Mouse (Mus musculus) bone marrow macrophage, adult 2 months (primary cell): Measurements from ENCODE around the gene Tmem8b. TPM values are rescaled to one million over a fixed set of nuclear protein-coding genes. Genes with fewer than 3 reads are reported as not detected.

Experiments
- H3K27ac ChIP-seq: 2 replicates; pipeline ENCODE4 v1.5.1; 2012; ENCODE audit warnings: low read depth, low read length; ENCODE audit not compliant: insufficient read depth
- H3K4me1 ChIP-seq: 2 replicates; pipeline ENCODE4 v1.6.1; 2012; ENCODE audit warnings: low read length; ENCODE audit not compliant: control insufficient read depth, insufficient read depth
- H3K4me3 ChIP-seq: 2 replicates; pipeline ENCODE4 v1.5.1; 2012; ENCODE audit warnings: mild to moderate bottlenecking, low read length, moderate library complexity; ENCODE audit not compliant: insufficient read depth
- CTCF ChIP-seq: IDR thresholded peaks from 2 replicates; pipeline ENCODE4 v1.5.1; 2012; ENCODE audit warnings: low read depth, mild to moderate bottlenecking, low read length, moderate library complexity
- POLR2A ChIP-seq: IDR thresholded peaks from 2 replicates; pipeline ENCODE4 v1.6.1; 2012; ENCODE audit warnings: mild to moderate bottlenecking, low read depth, low read length, borderline replicate concordance
- polyA plus RNA-seq: library from polyadenylated mRNA; stranded (reverse); fragments of >200 nt; gene quantifications from 2 replicates; pipeline ENCODE4 v1.2.4, GENCODE M21; 2012; ENCODE audit not compliant: missing spikeins, insufficient read depth, insufficient read length

The Tmem8b gene
- polyA plus RNA-seq, 1 experiment: 2.4 TPM

GRCm38 (mm10) chr4:43729126-43729525 is 60.4 kb downstream of the Tmem8b start:
- no peak for TF ChIP-seq POLR2A
- TF ChIP-seq CTCF: no peak
- H3K27ac ChIP-seq: no peak overlapping the region
- H3K4me3 ChIP-seq: no peak overlapping the region
- H3K4me1 ChIP-seq: no peaks in the 10 kb centered on the region

GRCm38 (mm10) chr4:43729794-43730550 is 61.2 kb downstream of the Tmem8b start, which contains the start of gene Spaar:
TSS of gene Spaar (plus strand) at chr4:43730034.
- Histone ChIP-seq H3K27ac (no peak within 1 kb of the TSS), H3K4me1 (no peaks in the 10 kb centered on the region), H3K4me3 (no peak within 1 kb of the TSS)
- TF ChIP-seq CTCF (no peak), POLR2A (no peak)

- Histone ChIP-seq H3K27ac (no peak overlapping the region), H3K4me1 (no peaks in the 10 kb centered on the region), H3K4me3 (no peak overlapping the region)
- TF ChIP-seq CTCF (no peak), POLR2A (no peak)
Observed at GRCm38 (mm10) chr4:43730750-43731297, 62.1 kb downstream of the Tmem8b start.

- Histone ChIP-seq H3K4me3 (no peak overlapping the region), H3K27ac (no peak overlapping the region), H3K4me1 (no peaks in the 10 kb centered on the region)
- no peak for TF ChIP-seq POLR2A
- no peak for TF ChIP-seq CTCF
Observed at GRCm38 (mm10) chr4:43732171-43732570, 63.4 kb downstream of the Tmem8b start.

- TF ChIP-seq CTCF: no peak
- no peak for TF ChIP-seq POLR2A
- Histone ChIP-seq H3K4me1 (no peaks in the 10 kb centered on the region), H3K27ac (no peak overlapping the region), H3K4me3 (no peak overlapping the region)
Observed at GRCm38 (mm10) chr4:43733186-43733585, 64.4 kb downstream of the Tmem8b start.

GRCm38 (mm10) chr4:43737144-43737543 is 68.4 kb downstream of the Tmem8b start:
- Histone ChIP-seq H3K4me3 (no peak overlapping the region), H3K27ac (no peak overlapping the region), H3K4me1 (no peaks in the 10 kb centered on the region)
- TF ChIP-seq CTCF (no peak), POLR2A (no peak)

- H3K4me3 ChIP-seq: no peak overlapping the region
- TF ChIP-seq CTCF: no peak
- TF ChIP-seq POLR2A: no peak
- H3K4me1 ChIP-seq: no peaks in the 10 kb centered on the region
- no peak overlapping the region for H3K27ac ChIP-seq
Observed at GRCm38 (mm10) chr4:43738989-43739674, 70.4 kb downstream of the Tmem8b start.

- TF ChIP-seq CTCF: no peak
- no peak for TF ChIP-seq POLR2A
- Histone ChIP-seq H3K4me1 (no peaks in the 10 kb centered on the region), H3K27ac (no peak overlapping the region), H3K4me3 (no peak overlapping the region)
Observed at GRCm38 (mm10) chr4:43741526-43741925, 72.8 kb downstream of the Tmem8b start.

Other genes starting within 250 kb of the Tmem8b start
- not detected in 2 replicates for gene Fam166b, start 239.8 kb upstream of the Tmem8b start, polyA plus RNA-seq
- 47.2 and 51.5 TPM in 2 replicates for gene Tesk1, start 227.0 kb upstream of the Tmem8b start, polyA plus RNA-seq
- 854 and 867 TPM in 2 replicates for gene Cd72, start 214.3 kb upstream of the Tmem8b start, polyA plus RNA-seq
- not detected in 2 replicates for gene Sit1, start 185.2 kb upstream of the Tmem8b start, polyA plus RNA-seq
- gene Ccdc107, start 176.1 kb upstream of the Tmem8b start, polyA plus RNA-seq: 33.0 and 39.4 TPM in 2 replicates
- gene Arhgef39, start 169.3 kb upstream of the Tmem8b start, polyA plus RNA-seq: 32.5 and 39.2 TPM in 2 replicates
- 5.7 and 6.0 TPM in 2 replicates for gene Car9, start 162.0 kb upstream of the Tmem8b start, polyA plus RNA-seq
- 7.0 and 8.9 TPM in 2 replicates for gene Tpm2, start 145.2 kb upstream of the Tmem8b start, polyA plus RNA-seq
- gene Creb3, start 106.6 kb upstream of the Tmem8b start, polyA plus RNA-seq: 50.7 and 54.0 TPM in 2 replicates
- 168 and 219 TPM in 2 replicates for gene Tln1, start 106.3 kb upstream of the Tmem8b start, polyA plus RNA-seq
- 15.8 and 17.3 TPM in 2 replicates for gene Rgp1, start 90.3 kb upstream of the Tmem8b start, polyA plus RNA-seq
- 9.6 and 11.3 TPM in 2 replicates for gene Gba2, start 90.1 kb upstream of the Tmem8b start, polyA plus RNA-seq
- not detected in 2 replicates for gene Msmp, start 84.5 kb upstream of the Tmem8b start, polyA plus RNA-seq
- 0.44 TPM in 1 of 2 replicates, not detected in the other for gene Npr2, start 37.0 kb upstream of the Tmem8b start, polyA plus RNA-seq
- gene Spag8, start 15.4 kb upstream of the Tmem8b start, polyA plus RNA-seq: not detected in 2 replicates
- gene Hint2, start 12.5 kb upstream of the Tmem8b start, polyA plus RNA-seq: 32.7 and 33.1 TPM in 2 replicates
- gene Fam221b, start 174 bp downstream of the Tmem8b start, polyA plus RNA-seq: 0.15 and 0.21 TPM in 2 replicates
- gene Olfr70, start 31.8 kb downstream of the Tmem8b start, polyA plus RNA-seq: not detected in 2 replicates
- not detected in 2 replicates for gene Olfr71, start 41.3 kb downstream of the Tmem8b start, polyA plus RNA-seq
- not detected in 2 replicates for gene Hrct1, start 58.2 kb downstream of the Tmem8b start, polyA plus RNA-seq
- gene Spaar, start 61.1 kb downstream of the Tmem8b start, polyA plus RNA-seq: not detected in 2 replicates
- gene Olfr159, start 102.0 kb downstream of the Tmem8b start, polyA plus RNA-seq: not detected in 2 replicates
- not detected in 2 replicates for gene Olfr156, start 154.9 kb downstream of the Tmem8b start, polyA plus RNA-seq
- gene Olfr157, start 171.2 kb downstream of the Tmem8b start, polyA plus RNA-seq: 0.33 TPM in 1 of 2 replicates, not detected in the other
- gene Olfr155, start 182.6 kb downstream of the Tmem8b start, polyA plus RNA-seq: not detected in 2 replicates
- 0.12 and 0.84 TPM in 2 replicates for gene Reck, start 206.6 kb downstream of the Tmem8b start, polyA plus RNA-seq